Mouse (Mus musculus) adrenal gland, adult 10 weeks (tissue): Measurements from ENCODE around the gene Olfr693. TPM values are rescaled to one million over a fixed set of nuclear protein-coding genes. Genes with fewer than 3 reads are reported as not detected.

Source experiments
- polyA plus RNA-seq: library from polyadenylated mRNA; stranded (reverse); fragments of 350-450 nt; fragmentation: Illumina TruSeq; extraction: RNeasy Lipid Tissue Mini Kit (QIAGEN cat#74804); gene quantifications from one replicate; pipeline ENCODE4 v1.2.3, GENCODE M21; 2014; ENCODE audit warnings: low read depth, low replicate concordance

The Olfr693 gene
- polyA plus RNA-seq: not detected

DNA sequence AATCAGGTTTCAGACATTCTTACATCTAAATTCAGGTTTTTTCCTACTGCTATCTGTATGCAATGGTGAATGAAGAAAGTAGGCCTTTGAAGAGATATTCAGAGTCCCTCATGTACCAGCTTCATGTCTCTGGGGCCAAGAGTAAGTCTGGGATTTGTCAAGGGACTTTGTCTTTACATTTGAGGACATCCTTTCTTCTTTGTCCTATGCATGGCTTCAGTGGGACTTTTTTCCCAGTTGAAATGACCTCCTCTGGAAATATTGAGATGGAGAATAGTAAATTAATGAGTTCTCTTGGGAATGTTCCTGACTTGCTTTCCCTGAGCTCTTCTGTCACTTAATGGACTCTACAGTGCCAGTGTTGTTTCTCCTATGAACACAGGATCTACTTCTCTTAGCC is at the start of gene Olfr693:
Olfr693 (minus strand) TSS at position 101 of the 400 bp plus-strand sequence.

DNA sequence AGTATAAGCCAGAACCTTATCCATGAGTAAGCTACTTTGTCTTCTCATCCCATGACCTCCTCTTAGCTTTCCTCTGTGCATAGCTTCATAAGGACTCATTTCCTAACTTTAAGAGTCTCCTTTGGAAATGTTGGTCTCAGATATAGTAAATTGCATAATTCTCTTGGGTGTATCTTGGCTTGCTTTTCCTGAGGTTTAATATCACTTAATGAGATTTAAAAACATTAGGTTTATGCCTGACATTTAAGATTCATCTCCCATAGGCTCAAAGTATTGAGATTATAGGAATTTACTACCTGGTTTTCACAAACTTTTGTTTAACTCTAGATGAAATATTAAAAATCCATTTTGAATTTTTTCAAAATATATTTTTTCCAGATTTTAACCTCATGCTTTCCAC is 35.9 kb upstream of the Olfr693 start, which contains the start of gene Olfr695:
Olfr695 (minus strand) TSS at position 101 of the 400 bp plus-strand sequence.

DNA sequence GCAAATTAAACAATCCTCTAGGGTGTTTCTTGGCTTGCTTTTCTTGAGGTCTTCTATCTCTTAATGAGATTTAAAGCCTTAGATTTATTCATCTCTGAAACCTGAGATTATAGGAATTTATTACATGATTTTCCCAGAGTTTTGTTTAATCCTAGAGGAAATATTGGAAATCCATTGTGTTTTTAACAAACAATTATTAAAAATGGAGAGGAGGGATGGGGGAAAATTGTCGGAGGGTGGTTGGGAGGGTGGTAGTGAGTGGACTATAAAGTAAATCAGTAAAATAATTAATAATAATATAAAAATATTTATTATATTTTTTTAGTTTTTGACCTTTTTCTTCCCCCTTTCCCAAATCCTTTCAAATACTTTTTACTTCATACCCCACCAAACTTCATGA is 11.3 kb upstream of the Olfr693 start, which contains the start of gene Olfr694:
Olfr694 (minus strand) TSS at position 101 of the 400 bp plus-strand sequence.

Other genes with a start within 250 kb of the Olfr693 start
- not detected for gene Olfr694, start 11.2 kb upstream of the Olfr693 start, polyA plus RNA-seq
- gene Olfr695, start 35.8 kb upstream of the Olfr693 start, polyA plus RNA-seq: not detected
- not detected for gene Olfr697, start 61.9 kb upstream of the Olfr693 start, polyA plus RNA-seq
- gene Olfr698, start 74.8 kb upstream of the Olfr693 start, polyA plus RNA-seq: not detected
- not detected for gene Olfr699, start 112.6 kb upstream of the Olfr693 start, polyA plus RNA-seq
- not detected for gene Olfr700, start 128.2 kb upstream of the Olfr693 start, polyA plus RNA-seq
- gene Olfr701, start 133.5 kb upstream of the Olfr693 start, polyA plus RNA-seq: not detected
- not detected for gene Olfr702, start 153.3 kb upstream of the Olfr693 start, polyA plus RNA-seq
- not detected for gene Olfr703, start 162.8 kb upstream of the Olfr693 start, polyA plus RNA-seq
- not detected for gene Olfr704, start 182.6 kb upstream of the Olfr693 start, polyA plus RNA-seq
- not detected for gene Olfr705, start 196.3 kb upstream of the Olfr693 start, polyA plus RNA-seq
- gene Olfr706, start 207.6 kb upstream of the Olfr693 start, polyA plus RNA-seq: not detected
- gene Olfr707, start 220.7 kb upstream of the Olfr693 start, polyA plus RNA-seq: not detected
- gene Olfr1532-ps1, start 227.4 kb upstream of the Olfr693 start, polyA plus RNA-seq: not detected